Mouse (Mus musculus): Measurements from ENCODE around the gene Prpf8.

DNA sequence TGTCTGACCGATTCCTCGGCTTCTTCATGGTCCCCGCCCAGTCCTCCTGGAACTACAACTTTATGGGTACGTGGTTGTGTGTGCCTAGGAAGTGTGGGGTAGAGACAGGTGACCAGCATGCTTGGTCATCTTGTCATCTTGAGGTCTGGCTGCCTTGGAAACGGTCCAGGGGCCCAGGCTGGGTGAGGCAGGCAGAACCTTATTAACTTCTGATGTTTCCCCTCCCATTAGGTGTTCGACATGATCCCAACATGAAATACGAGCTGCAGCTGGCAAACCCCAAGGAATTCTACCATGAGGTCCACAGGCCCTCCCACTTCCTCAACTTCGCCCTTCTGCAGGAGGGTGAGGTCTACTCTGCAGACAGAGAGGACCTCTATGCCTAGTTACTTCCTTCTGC lies 22.3 kb downstream of the Prpf8 start:
- TF ChIP-seq CTCF (IDR thresholded peaks at IDR 0.05) (no peak), POLR2A (IDR thresholded peaks at IDR 0.05; ENCODE audit: insufficient read depth, low read depth, low read length) (no peak), EP300 (IDR thresholded peaks at IDR 0.05; ENCODE audit: insufficient read depth, low read depth, low read length) (no peak)
